Mouse (Mus musculus): ENCODE measurements around the gene Klrg1. TPM values are rescaled to one million over a fixed set of nuclear protein-coding genes. Genes with fewer than 3 reads are reported as not detected.

Gene Klrg1
- polyA plus RNA-seq, 1 experiment from 2014 or later = not detected

DNA sequence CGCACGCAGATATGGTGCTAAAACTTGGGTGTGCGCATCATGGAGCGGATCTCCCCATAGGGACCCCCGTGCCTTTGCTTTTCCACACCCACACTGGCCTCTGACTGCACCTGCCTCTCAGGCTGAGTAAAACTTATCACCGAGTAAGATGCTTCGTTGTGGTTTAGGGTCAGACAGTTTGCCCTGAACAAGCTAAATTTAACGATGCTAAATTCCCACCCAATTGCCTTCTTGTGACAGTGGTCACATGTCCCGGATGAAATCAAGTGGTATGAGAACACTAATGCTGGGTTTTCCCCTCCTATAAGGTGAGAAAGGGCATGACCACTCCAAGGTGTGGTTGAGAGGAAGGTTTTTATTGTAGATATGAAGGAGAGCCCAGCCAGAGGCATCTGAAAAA lies 11.1 kb upstream of the Klrg1 start:
- peaks cover 7% of the 10 kb centered on the region for H3K27me3 ChIP-seq
- no peak for TF ChIP-seq CTCF (IDR thresholded peaks at IDR 0.05)
- ChIA-PET CTCF (interaction anchor here (2.3 kb wide), 1 partner anchor 14 kb away, joined by 10 read pairs; the partner anchor contains the start of gene M6pr), POLR2A (no interaction called here)
- no peak for DNase-seq (ENCODE audit: low read depth, low spot score)
- in situ Hi-C loops (cut with MboI; ENCODE audit: low pct_unique_long_range_greater_than_20kb) = no loop called here
- no peak for ATAC-seq

DNA sequence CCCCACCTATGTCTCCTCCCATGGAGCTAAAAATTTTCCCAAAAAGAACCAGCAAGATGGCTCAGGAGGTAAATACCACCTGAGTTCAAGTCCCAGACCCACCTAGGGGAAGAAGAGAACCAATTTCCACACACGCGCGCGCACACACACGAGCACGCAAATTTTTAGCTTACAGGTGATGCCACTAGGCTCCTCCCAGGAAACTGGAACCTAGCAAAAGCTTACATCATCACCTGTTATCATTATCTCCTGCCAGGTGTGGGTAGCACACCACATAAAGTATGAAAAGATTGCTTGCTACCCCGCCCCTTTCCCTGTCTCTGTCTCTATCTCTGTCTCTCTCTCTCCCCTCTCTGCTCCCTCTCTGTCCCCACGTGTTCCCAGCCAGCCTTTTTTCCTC lies 10.4 kb upstream of the Klrg1 start:
- POLR2A ChIA-PET = no interaction called here
- ATAC-seq (no peak), DNase-seq (ENCODE audit: low read depth, low spot score) (no peak)
- TF ChIP-seq CTCF (IDR thresholded peaks at IDR 0.05) = no peak
- H3K27me3 ChIP-seq = peaks cover 7% of the 10 kb centered on the region
- CTCF ChIA-PET = interaction anchor here (1.0 to 2.3 kb wide), 3 partner anchors 10 to 15 kb away, joined by 4 to 10 read pairs (median 4); partner anchors contain the start of gene M6pr
- in situ Hi-C loops (cut with MboI; ENCODE audit: low pct_unique_long_range_greater_than_20kb) = no loop called here

DNA sequence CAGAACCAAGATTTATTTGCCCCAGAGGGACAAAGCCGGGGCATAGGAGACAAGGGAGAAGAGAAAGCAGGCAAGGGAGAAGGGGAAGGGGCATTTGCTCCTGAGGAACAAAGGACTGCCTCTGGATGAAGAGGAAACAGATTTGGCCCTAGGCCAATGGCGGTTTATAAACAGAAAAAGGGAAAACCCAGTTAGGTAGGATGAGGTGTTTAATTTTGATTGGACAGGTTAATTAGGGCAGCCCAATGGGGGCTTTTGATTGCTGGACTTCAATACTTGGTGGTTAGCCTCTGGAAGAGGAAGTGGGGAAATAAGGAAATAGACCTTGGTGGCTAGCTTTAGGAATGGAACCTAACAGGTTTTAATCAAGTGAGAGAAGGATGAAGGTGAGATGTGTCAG lies 9.5 kb upstream of the Klrg1 start:
- DNase-seq (ENCODE audit: low read depth, low spot score) (no peak), ATAC-seq (no peak)
- H3K27me3 ChIP-seq = peaks cover 7% of the 10 kb centered on the region
- POLR2A ChIA-PET = no interaction called here
- CTCF ChIA-PET = interaction anchor here (1.0 to 2.3 kb wide), 4 partner anchors 11 to 18 kb away, joined by 3 to 10 read pairs (median 4); partner anchors contain the start of gene M6pr
- in situ Hi-C loops (cut with MboI; ENCODE audit: low pct_unique_long_range_greater_than_20kb) = no loop called here
- no peak for TF ChIP-seq CTCF (IDR thresholded peaks at IDR 0.05)

DNA sequence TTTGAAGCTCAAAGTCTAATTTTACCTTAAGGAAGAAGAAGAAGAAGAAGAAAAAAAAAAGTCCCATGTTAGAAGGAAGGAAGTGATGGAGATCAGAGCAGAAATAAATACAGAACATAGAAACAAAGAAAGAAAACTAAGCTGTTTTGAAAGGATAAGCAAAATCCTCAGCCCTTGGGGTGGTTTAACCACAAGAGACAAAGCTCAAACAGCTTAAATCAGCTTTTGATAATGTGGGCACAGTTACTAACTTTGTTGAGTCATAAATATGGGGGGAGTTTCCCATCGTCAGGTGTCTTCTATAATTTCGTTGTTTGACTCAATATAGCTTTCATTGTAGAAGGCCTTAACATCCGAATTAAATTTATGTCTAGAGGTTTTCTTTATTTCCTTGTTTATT lies 9.1 kb upstream of the Klrg1 start:
- no peak for TF ChIP-seq CTCF (IDR thresholded peaks at IDR 0.05)
- H3K27me3 ChIP-seq = peaks cover 7% of the 10 kb centered on the region
- ChIA-PET POLR2A (no interaction called here), CTCF (interaction anchor here (1.0 to 2.3 kb wide), 3 partner anchors 13 to 17 kb away, joined by 3 to 10 read pairs (median 4); partner anchors contain the start of gene M6pr)
- ATAC-seq = no peak
- DNase-seq (ENCODE audit: low read depth, low spot score) = no peak
- in situ Hi-C loops (cut with MboI; ENCODE audit: low pct_unique_long_range_greater_than_20kb) = no loop called here

DNA sequence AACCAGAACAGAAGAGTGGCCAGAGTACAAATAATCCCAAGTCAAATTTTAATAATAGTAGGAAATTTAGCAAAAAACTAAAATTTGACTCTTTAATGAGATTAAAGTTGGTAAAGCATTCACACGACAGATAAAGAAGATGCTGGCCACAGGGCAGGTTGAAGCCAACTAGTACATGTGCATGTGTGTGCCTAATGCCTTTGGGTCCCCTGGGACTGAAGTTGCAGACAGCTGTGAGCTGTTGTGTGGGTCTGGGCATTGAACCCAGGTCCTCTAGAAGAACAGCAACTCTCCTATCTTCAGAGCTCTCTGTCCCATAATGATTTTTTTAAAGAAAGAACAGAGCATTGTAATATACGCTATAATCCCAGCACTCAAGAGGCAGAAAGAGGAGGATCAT lies 8.6 kb upstream of the Klrg1 start:
- no peak for TF ChIP-seq CTCF (IDR thresholded peaks at IDR 0.05)
- ATAC-seq (no peak), DNase-seq (ENCODE audit: low read depth, low spot score) (no peak)
- peaks cover 7% of the 10 kb centered on the region for H3K27me3 ChIP-seq
- POLR2A ChIA-PET = no interaction called here
- in situ Hi-C loops (cut with MboI; ENCODE audit: low pct_unique_long_range_greater_than_20kb) = no loop called here
- CTCF ChIA-PET = interaction anchor here (1.0 to 2.3 kb wide), 4 partner anchors 13 to 17 kb away, joined by 3 to 10 read pairs (median 4); partner anchors contain the start of gene M6pr

DNA sequence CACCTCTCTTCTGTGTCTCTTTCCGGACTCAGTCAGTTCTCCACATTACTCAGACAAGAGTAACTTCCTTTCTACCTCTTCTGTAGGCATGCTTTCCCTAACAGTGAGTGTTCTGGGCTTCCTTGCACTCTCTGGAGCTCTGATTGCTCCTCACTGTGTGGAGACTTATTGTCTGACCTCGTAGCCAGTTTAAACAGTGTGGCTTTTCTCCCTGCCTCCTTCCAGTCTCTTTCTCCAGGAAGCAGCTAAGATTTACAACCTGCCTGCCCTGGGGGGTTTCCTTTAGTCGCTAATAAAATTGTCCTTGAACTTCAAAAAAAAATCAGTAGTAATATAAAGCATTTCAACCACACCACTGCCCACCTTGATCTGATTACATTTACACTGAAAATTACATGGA lies 7.6 kb upstream of the Klrg1 start:
- TF ChIP-seq CTCF (IDR thresholded peaks at IDR 0.05) = no peak
- peaks cover 7% of the 10 kb centered on the region for H3K27me3 ChIP-seq
- in situ Hi-C loops (cut with MboI; ENCODE audit: low pct_unique_long_range_greater_than_20kb) = no loop called here
- DNase-seq (ENCODE audit: low read depth, low spot score) (no peak), ATAC-seq (no peak)
- ChIA-PET POLR2A (interaction anchor here (0.6 kb wide), 1 partner anchor 35 kb away, joined by 3 read pairs; no protein-coding TSS in a partner anchor), CTCF (interaction anchor here (1.0 kb wide), 2 partner anchors 14 to 17 kb away, joined by 3 read pairs; no protein-coding TSS in a partner anchor)

DNA sequence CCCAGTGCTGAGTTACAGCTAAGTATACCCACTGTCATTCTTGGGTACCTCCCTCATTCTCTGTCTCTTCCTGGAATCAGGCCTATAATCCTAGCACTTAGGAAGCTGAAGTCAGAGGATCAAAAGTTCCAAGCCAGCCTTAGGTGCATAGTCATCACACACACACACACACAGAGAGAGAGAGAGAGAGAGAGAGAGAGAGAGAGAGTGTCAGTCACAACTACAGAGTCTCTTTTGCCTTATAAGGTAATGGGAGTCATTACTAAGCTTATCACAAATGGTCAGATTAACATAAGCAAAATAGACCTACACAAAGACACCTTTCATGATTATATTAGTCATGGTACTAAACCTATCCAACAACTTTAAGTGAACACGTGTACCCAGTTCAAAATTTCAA lies 6.6 kb upstream of the Klrg1 start:
- no peak for ATAC-seq
- TF ChIP-seq CTCF (IDR thresholded peaks at IDR 0.05) = no peak
- CTCF ChIA-PET = no interaction called here
- peaks cover 7% of the 10 kb centered on the region for H3K27me3 ChIP-seq
- in situ Hi-C loops (cut with MboI; ENCODE audit: low pct_unique_long_range_greater_than_20kb) = no loop called here
- DNase-seq (ENCODE audit: low read depth, low spot score) = no peak
- POLR2A ChIA-PET = no interaction called here

DNA sequence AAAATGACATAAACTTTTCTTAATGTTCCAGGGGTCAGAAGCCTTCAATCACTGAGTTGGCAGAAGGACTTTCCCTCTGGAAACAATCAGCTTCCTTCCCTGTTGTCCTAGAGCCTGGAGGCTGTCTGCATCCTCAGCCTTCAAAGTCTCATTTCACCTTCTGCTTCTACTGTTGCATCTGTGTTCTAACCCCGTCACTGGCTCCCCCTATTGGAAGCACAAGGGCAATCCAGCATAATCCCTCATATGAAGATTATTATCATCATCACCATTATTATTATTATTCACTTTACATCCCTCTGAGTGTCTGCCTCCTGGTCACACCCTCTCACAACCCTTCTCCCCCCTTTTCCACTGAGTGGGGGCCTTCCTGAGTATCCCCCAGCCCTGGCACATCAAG lies 5.6 kb upstream of the Klrg1 start:
- in situ Hi-C loops (cut with MboI; ENCODE audit: low pct_unique_long_range_greater_than_20kb) = no loop called here
- no peak for ATAC-seq
- DNase-seq (ENCODE audit: low read depth, low spot score) = no peak
- ChIA-PET CTCF (no interaction called here), POLR2A (no interaction called here)
- H3K27me3 ChIP-seq = peaks cover 6% of the 10 kb centered on the region
- TF ChIP-seq CTCF (IDR thresholded peaks at IDR 0.05) = peak; percentile 13

DNA sequence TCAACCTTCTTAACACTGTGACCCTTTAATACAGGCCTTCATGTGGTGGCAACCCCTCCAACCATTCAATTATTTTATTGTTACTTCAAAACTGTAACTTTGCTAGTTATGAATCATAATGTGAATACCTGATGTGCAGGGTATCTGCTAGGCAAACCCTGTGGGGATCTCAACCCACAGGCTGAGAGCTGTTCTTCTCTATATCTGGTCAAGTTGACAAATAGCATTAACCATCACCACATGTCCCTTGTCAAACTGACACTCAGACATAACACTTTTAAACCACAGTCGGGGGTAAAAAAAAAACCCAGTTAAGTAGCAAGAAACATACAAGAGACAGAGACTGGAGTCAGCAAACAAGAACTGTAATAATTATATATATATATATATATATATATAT lies 2.1 kb upstream of the Klrg1 start:
- H3K27me3 ChIP-seq = peaks cover 18% of the 10 kb centered on the region
- in situ Hi-C loops (cut with MboI; ENCODE audit: low pct_unique_long_range_greater_than_20kb) = no loop called here
- ChIA-PET POLR2A (no interaction called here), CTCF (no interaction called here)
- DNase-seq (ENCODE audit: low read depth, low spot score) = no peak
- TF ChIP-seq CTCF (IDR thresholded peaks at IDR 0.05) = no peak
- no peak for ATAC-seq

DNA sequence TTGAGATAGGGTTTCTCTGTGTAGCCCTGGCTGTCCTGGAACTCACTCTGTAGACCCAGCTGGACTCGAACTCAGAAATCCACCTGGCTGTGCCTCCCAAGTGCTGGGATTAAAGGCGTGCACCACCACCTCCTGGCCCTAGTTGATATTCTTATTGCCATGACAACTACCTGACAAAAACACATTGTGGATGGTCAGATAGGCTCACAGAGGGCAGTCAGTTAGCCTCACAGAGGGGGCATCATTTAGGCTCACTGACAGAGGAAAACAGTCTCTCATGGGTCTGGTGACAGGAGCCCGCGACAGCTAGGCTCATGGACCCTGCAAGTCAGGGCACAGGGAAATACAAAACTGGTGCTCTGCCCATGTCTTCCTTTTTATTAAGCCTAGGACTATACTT lies 1.6 kb upstream of the Klrg1 start:
- ATAC-seq (no peak), DNase-seq (ENCODE audit: low read depth, low spot score) (no peak)
- CTCF ChIA-PET = no interaction called here
- in situ Hi-C loops (cut with MboI; ENCODE audit: low pct_unique_long_range_greater_than_20kb) = no loop called here
- H3K27me3 ChIP-seq = peaks cover 18% of the 10 kb centered on the region
- no peak for TF ChIP-seq CTCF (IDR thresholded peaks at IDR 0.05)
- POLR2A ChIA-PET = no interaction called here

DNA sequence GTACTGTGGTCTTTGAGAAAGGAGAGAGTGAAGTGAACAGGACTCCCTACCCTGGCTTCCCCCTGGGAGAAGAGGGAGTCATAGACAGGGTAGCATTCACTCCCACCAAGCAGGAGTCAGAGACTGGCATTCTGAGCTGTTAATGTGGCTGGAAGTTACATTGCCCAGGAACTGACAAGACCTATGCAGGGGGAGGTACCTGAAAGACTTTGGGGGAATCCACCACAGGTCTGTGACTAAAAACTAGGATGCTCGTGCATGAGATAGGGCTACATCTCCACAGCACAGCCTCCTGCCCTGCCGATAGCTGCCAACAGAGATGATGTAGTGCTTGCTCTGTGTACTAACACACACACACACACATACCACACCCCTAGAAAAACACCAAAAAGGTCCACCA lies 747 bp upstream of the Klrg1 start:
- no peak for DNase-seq (ENCODE audit: low read depth, low spot score)
- in situ Hi-C loops (cut with MboI; ENCODE audit: low pct_unique_long_range_greater_than_20kb) = no loop called here
- peaks cover 20% of the 10 kb centered on the region for H3K27me3 ChIP-seq
- no peak for TF ChIP-seq CTCF (IDR thresholded peaks at IDR 0.05)
- CTCF ChIA-PET = no interaction called here
- ATAC-seq = no peak
- POLR2A ChIA-PET = no interaction called here

DNA sequence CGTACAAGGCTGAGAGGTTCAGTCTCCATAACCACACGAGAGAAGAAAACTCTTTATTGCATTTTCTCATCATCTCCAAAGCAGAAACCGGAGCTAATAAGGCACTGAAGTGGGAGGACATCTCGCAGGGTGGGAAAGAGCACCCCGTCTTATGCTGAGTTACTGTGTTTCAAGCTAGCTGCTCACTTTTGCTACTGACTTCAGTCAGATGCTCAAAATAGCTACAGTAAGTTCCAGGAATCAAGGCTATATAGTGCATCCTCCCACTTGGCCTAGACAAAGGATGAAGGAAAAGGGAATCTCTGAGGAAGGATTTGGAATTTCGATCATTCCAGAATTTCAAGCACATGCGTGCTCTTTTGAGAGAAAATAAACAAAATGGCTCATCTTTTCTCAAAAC lies 6.1 kb downstream of the Klrg1 start:
- DNase-seq (ENCODE audit: low read depth, low spot score) (no peak), ATAC-seq (no peak)
- ChIA-PET CTCF (interaction anchor here (1.2 kb wide), 1 partner anchor 18 kb away, joined by 4 read pairs; no protein-coding TSS in a partner anchor), POLR2A (no interaction called here)
- H3K27me3 ChIP-seq = peaks cover 28% of the 10 kb centered on the region
- TF ChIP-seq CTCF (IDR thresholded peaks at IDR 0.05) = no peak
- in situ Hi-C loops (cut with MboI; ENCODE audit: low pct_unique_long_range_greater_than_20kb) = no loop called here

All from Patski (cell line).